Mouse (Mus musculus) midbrain, embryonic 14.5 days (tissue): Measurements from ENCODE around the gene Nedd9. TPM values are rescaled to one million over a fixed set of nuclear protein-coding genes. Genes with fewer than 3 reads are reported as not detected.
"Not testable (repeated sequence)": the region's sequence is repeated elsewhere in the genome, so short reads cannot be mapped to it uniquely, and the experiment has no call there.

ENCODE experiments used
- ATAC-seq: fragments of 200-750 bp; cut with Nextera tagmentation; 2 replicates; pipeline ENCODE4 v1.8.0; 2017; ENCODE audit warnings: moderate number of reproducible peaks, moderate library complexity; ENCODE audit not compliant: low FRiP score, low TSS enrichment
- DNase-seq: peaks from one replicate; pipeline ENCODE4 v3.0.0-alpha.2; 2015
- H3K27ac ChIP-seq: fragments of 300-500 bp; sonication (generic); replicated peaks from 2 replicates; pipeline ENCODE4 v1.5.1; 2014; ENCODE audit warnings: mild to moderate bottlenecking, low read depth, low read length, moderate library complexity
- H3K27me3 ChIP-seq: fragments of 300-500 bp; sonication (generic); 2 replicates; pipeline ENCODE4 v1.6.1; 2014; ENCODE audit warnings: low read length, control low read depth, mixed read lengths; ENCODE audit not compliant: control insufficient read depth, insufficient read depth
- H3K36me3 ChIP-seq: fragments of 300-500 bp; sonication (generic); 2 replicates; pipeline ENCODE4 v1.6.1; 2014; ENCODE audit warnings: low read length, control low read depth; ENCODE audit not compliant: control insufficient read depth, insufficient read depth
- H3K4me1 ChIP-seq: fragments of 300-500 bp; sonication (generic); 2 replicates; pipeline ENCODE4 v1.6.1; 2014; ENCODE audit warnings: mild to moderate bottlenecking, antibody characterized with exemption, low read length, control low read depth; ENCODE audit not compliant: control insufficient read depth, insufficient read depth
- H3K4me2 ChIP-seq: fragments of 300-500 bp; sonication (generic); 2 replicates; pipeline ENCODE4 v1.6.1; 2014; ENCODE audit warnings: mild to moderate bottlenecking, low read length, moderate library complexity
- H3K4me3 ChIP-seq: fragments of 300-500 bp; sonication (generic); replicated peaks from 2 replicates; pipeline ENCODE4 v1.5.1; 2014; ENCODE audit warnings: low read depth, low read length
- H3K9ac ChIP-seq: fragments of 300-500 bp; sonication (generic); replicated peaks from 2 replicates; pipeline ENCODE4 v1.6.1; 2014; ENCODE audit warnings: mild to moderate bottlenecking, low read length, moderate library complexity
- H3K9me3 ChIP-seq: fragments of 300-500 bp; sonication (generic); 2 replicates; pipeline ENCODE4 v1.6.1; 2016; ENCODE audit warnings: low read length, control low read depth, mixed read lengths; ENCODE audit not compliant: control insufficient read depth
- WGBS: fragments of 180-500 bp; shearing (Covaris S2); extraction: QIAGEN DNeasy Blood & Tissue Kit; methylation state at CpG from one replicate; pipeline ENCODE4 v1.1.7; 2014; 5-methylcytosine and 5-hydroxymethylcytosine counted together
- polyA plus RNA-seq: library from polyadenylated mRNA; unstranded; fragments of >200 nt; fragmentation: Nextera tagmentation; extraction: Ambion mirVana; gene quantifications from 2 replicates; pipeline ENCODE4 v1.2.1, GENCODE M21; 2014

Gene Nedd9
- polyA plus RNA-seq, 1 experiment from 2014 or later, result 16.3 TPM

- Histone ChIP-seq H3K27me3 (no peaks in the 10 kb centered on the region), H3K9me3 (no peaks in the 10 kb centered on the region), H3K4me2 (no peak within 1 kb of the TSS), H3K9ac (no peak within 1 kb of the TSS), H3K4me3 (no peak within 1 kb of the TSS), H3K4me1 (no peaks in the 10 kb centered on the region), H3K27ac (no peak within 1 kb of the TSS), H3K36me3 (no peaks in the 10 kb centered on the region; the same call in 1 of the 2 replicates)
- WGBS, result 95% methylated on average over 10 of the region's 10 CpGs
- ATAC-seq, result no peak
- DNase-seq, result no peak
Observed at GRCm38 (mm10) chr13:41273927-41274650, 213.1 kb downstream of the Nedd9 start, which contains the start of gene Gm17364. Gm17364 (minus strand) TSS chr13:41273977.

DNA sequence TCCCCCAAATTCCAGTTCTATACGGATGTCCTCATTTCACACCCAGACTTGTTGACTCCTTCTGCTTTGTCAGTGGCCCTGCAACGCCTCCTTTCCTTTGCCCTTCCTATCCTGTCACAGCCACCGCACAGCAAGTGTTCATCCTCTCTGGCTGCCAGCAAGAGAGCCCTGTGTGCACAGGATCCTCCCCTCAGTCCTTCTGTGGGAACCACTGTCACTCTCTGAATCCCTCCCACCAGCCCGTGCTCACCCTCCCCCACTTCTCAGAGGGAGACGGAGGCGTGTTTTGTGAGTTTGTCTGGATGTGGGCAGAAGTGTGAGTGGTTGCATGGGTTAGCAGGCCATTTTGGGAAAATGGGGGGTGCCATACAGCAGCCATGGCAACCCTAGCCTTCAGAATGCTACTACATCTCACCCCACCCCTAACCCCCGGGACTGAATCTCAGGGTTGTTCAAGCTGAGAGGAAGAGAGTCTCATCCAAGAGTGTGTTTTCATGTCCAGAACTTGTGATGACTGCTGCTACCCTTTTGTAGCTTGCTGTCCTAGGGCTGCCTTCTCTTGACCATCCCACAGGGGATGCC, 219.2 kb downstream of the Nedd9 start:
- peak; percentile 35 for DNase-seq
- H3K27me3 ChIP-seq, result no peaks in the 10 kb centered on the region
- H3K9me3 ChIP-seq, result no peaks in the 10 kb centered on the region; the same call in 1 of the 2 replicates
- no peak overlapping the region for H3K4me3 ChIP-seq
- H3K4me2 ChIP-seq, result no peak overlapping the region
- no peaks in the 10 kb centered on the region for H3K4me1 ChIP-seq
- 20% methylated on average over 7 of the region's 7 CpGs for WGBS
- no peak overlapping the region for H3K9ac ChIP-seq
- ATAC-seq, result no peak
- no peak overlapping the region for H3K27ac ChIP-seq
- no peaks in the 10 kb centered on the region for H3K36me3 ChIP-seq

DNA sequence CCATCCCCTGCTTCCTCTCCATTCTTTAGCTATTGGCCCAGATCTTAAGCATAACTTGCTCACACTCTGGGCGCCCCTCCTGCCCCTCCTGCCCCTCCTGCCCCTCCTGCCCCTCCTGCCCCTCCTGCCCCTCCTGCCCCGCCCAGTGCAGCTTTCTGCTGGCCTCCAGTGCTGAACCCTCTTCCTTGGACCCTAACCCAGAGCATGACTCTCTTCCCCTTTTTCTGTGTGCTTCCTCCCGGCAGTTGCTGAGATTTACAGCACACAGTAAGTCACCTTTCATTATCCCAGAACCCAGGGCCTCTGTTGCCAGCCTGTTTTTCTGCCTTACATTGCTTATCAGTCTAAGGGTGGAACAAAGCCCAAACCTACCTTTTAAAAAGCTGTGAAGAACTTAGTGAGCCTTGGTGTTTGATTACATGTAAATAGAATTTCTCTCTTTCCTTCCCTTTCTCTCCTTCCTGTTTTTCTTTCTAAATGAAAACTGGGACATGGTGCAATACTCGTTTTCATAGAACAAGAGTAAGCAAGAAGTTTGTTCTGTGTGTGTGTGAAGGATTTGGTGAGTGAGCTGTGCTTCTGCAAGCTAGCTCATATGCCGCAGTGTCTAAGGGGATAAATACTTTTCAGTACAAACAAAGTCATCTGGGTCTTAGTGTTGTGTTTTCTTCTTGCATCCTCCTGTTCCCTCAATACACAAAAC, 223.7 kb downstream of the Nedd9 start:
- H3K9ac ChIP-seq, result no peak overlapping the region
- no peaks in the 10 kb centered on the region for H3K27me3 ChIP-seq
- no peak for ATAC-seq
- no peaks in the 10 kb centered on the region for H3K4me1 ChIP-seq
- H3K9me3 ChIP-seq, result no peaks in the 10 kb centered on the region; the same call in 1 of the 2 replicates
- WGBS, result 88% methylated on average over 5 of the region's 5 CpGs
- no peaks in the 10 kb centered on the region for H3K36me3 ChIP-seq
- no peak overlapping the region for H3K27ac ChIP-seq
- H3K4me3 ChIP-seq, result no peak overlapping the region
- DNase-seq, result no peak
- no peak overlapping the region for H3K4me2 ChIP-seq

DNA sequence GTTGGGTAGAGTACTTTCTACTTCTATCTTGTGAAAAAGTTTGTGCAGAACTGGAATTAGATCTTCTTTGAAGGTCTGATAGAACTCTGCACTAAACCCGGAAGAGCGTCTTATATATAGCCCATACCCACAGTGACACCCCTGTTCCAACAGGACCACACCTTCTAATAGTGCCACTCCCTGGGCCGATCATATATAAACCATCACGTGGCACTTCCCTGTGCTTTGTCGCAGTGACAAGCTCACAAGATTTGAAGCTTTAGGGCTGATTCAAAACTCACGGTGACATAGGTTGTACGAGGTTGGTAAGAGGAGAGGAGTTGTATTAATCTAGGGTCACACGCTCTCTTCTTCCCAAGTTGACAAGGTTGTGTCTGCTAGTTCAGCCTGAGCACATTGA, 225.5 kb downstream of the Nedd9 start:
- H3K4me3 ChIP-seq, H3K36me3 ChIP-seq, H3K9ac ChIP-seq, H3K9me3 ChIP-seq, H3K4me1 ChIP-seq, H3K4me2 ChIP-seq, DNase-seq, H3K27ac ChIP-seq, ATAC-seq, H3K27me3 ChIP-seq: not testable (repeated sequence)
- WGBS, result 97% methylated on average over 8 of the region's 8 CpGs

Other genes with a start within 250 kb of the Nedd9 start
- 22.7 and 23.2 TPM in 2 replicates for gene Smim13, start 237.5 kb downstream of the Nedd9 start, polyA plus RNA-seq
- not detected in 2 replicates for gene Gm17364, start 213.4 kb downstream of the Nedd9 start, polyA plus RNA-seq
- gene Tmem170b, start 118.5 kb upstream of the Nedd9 start, polyA plus RNA-seq, result 57.0 and 66.1 TPM in 2 replicates